Comparison of ENCODE assay signal across 8 mouse cellular contexts in the genomic region with DNA sequence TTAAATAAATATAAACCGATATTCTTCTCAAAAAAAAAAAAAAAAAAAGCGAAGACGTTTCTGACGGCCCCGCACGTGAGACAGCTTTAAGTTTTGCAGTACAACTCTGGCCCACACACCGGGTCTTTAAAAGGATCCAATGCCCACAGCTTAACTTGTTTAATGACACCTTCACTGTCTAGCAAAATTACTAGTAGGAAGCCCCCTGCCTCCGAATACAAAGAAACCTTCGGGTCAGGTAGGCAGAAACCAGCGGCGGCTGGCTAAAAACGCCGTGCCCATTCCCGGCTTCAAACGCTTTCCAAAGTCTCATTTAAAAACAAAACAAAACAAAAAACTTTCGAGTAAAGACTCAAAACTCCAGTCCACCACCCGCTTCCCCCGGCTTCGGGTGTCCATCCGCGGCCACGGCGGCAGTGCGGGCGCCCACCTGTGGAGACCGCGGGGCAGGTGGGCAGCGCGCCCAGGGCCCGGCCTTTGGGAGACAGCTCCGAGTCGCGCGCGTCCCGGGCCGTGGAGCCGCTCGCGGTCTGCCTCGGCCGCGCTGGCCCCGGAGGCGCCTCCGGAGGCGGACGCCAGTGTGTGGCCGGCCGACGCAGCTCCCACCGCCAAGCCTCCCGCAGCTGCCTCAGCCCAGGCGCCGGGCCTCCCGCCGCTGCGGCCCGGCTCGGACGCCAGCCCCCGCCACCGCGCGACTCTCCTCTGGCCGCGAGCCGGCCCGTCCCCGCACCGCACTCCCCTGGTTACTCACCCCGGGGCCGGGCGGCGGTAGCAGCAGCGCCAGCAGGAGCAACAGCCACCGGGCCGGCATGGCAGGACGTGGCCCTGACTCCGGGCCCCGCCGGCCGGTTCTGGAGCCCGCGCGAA. TPM values are rescaled to one million over a fixed set of nuclear protein-coding genes. Genes with fewer than 3 reads are reported as not detected.
A peak's percentile ranks its signal among the peaks of the same experiment; 100 is the strongest.
DNase-seq lines count a peak whose midpoint lies in the region; ATAC-seq and TF ChIP-seq lines count a peak whose summit lies in the region.

No protein-coding gene starts in this region.

- peak overlapping the region; percentile 82 for H3K27ac ChIP-seq in embryonic facial prominence, embryonic 13.5 days
- H3K27ac ChIP-seq in limb, embryonic 14.5 days (replicated peaks; ENCODE audit: low read depth, low read length) = peak overlapping the region; percentile 78
- peak overlapping the region; percentile 76 for H3K27ac ChIP-seq in midbrain, postnatal 0 days (ENCODE audit: low read depth, low read length)

- DNase-seq in frontal cortex, postnatal 36 days (ENCODE audit: low spot score in 2 of 2) = peak; percentile 16 to 17
- no peak for DNase-seq in frontal cortex, postnatal 25 days (ENCODE audit: low spot score in 2 of 2)
- DNase-seq in heart, postnatal 14 days = peak; percentile 75 to 76
- no peak for DNase-seq in limb, embryonic 14.5 days (ENCODE audit: low spot score)
- DNase-seq in midbrain, postnatal 0 days (ENCODE audit: low spot score) = no peak
- no peak for DNase-seq in yolk sac, embryonic 10.5 days (ENCODE audit: low spot score)

- H3K36me3 ChIP-seq in E14TG2a.4 (ENCODE audit: insufficient read depth, low read length) = no peaks in the 10 kb centered on the region
- H3K36me3 ChIP-seq in embryonic facial prominence, embryonic 13.5 days = no peaks in the 10 kb centered on the region
- no peaks in the 10 kb centered on the region for H3K36me3 ChIP-seq in limb, embryonic 14.5 days (ENCODE audit: control insufficient read depth, insufficient read depth, low read length)
- no peaks in the 10 kb centered on the region for H3K36me3 ChIP-seq in midbrain, postnatal 0 days (ENCODE audit: insufficient read depth, low read length)

- H3K4me1 ChIP-seq in E14TG2a.4 (replicated peaks; ENCODE audit: low read depth, low read length) = peaks cover 21% of the 10 kb centered on the region
- H3K4me1 ChIP-seq in embryonic facial prominence, embryonic 13.5 days = peaks cover 9% of the 10 kb centered on the region; the same call in 1 of the 2 replicates
- peaks cover 15% of the 10 kb centered on the region for H3K4me1 ChIP-seq in limb, embryonic 14.5 days (ENCODE audit: control insufficient read depth, insufficient read depth, low read length)
- no peaks in the 10 kb centered on the region; the same call in 1 of the 2 replicates for H3K4me1 ChIP-seq in midbrain, postnatal 0 days (ENCODE audit: insufficient read depth, low read length)

- peak overlapping the region; percentile 90 for H3K9ac ChIP-seq in embryonic facial prominence, embryonic 13.5 days
- H3K9ac ChIP-seq in limb, embryonic 14.5 days (ENCODE audit: low read depth, low read length, severe bottlenecking) = peak overlapping the region; percentile 81
- H3K9ac ChIP-seq in midbrain, postnatal 0 days (replicated peaks; ENCODE audit: low read length, poor library complexity, severe bottlenecking) = peak overlapping the region; percentile 81

- peak overlapping the region; percentile 77 for H3K4me2 ChIP-seq in embryonic facial prominence, embryonic 13.5 days
- H3K4me2 ChIP-seq in limb, embryonic 14.5 days (replicated peaks; ENCODE audit: low read depth, low read length, severe bottlenecking) = peak overlapping the region; percentile 67
- H3K4me2 ChIP-seq in midbrain, postnatal 0 days (ENCODE audit: low read depth, low read length, poor library complexity, severe bottlenecking) = peak overlapping the region; percentile 87

- peaks cover 7% of the 10 kb centered on the region for H3K27me3 ChIP-seq in E14TG2a.4 (ENCODE audit: insufficient read depth, low read length)
- H3K27me3 ChIP-seq in embryonic facial prominence, embryonic 13.5 days = no peaks in the 10 kb centered on the region
- H3K27me3 ChIP-seq in limb, embryonic 14.5 days (ENCODE audit: control insufficient read depth, insufficient read depth, low read length) = no peaks in the 10 kb centered on the region
- no peaks in the 10 kb centered on the region for H3K27me3 ChIP-seq in midbrain, postnatal 0 days (ENCODE audit: insufficient read depth, low read length)

- peak; percentile 73 for ATAC-seq in embryonic facial prominence, embryonic 13.5 days (ENCODE audit: insufficient number of reproducible peaks, insufficient read depth, low FRiP score, low TSS enrichment, low read depth)
- peak; percentile 64 for ATAC-seq in limb, embryonic 14.5 days (ENCODE audit: low FRiP score, low read depth)
- ATAC-seq in midbrain, postnatal 0 days (ENCODE audit: low FRiP score) = peak; percentile 88

- peak overlapping the region; percentile 96 for H3K4me3 ChIP-seq in E14TG2a.4 (replicated peaks; ENCODE audit: low read length)
- peak overlapping the region; percentile 97 for H3K4me3 ChIP-seq in embryonic facial prominence, embryonic 13.5 days
- H3K4me3 ChIP-seq in limb, embryonic 14.5 days (replicated peaks; ENCODE audit: low read length) = peak overlapping the region; percentile 98
- H3K4me3 ChIP-seq in midbrain, postnatal 0 days (ENCODE audit: low read depth, low read length) = peak overlapping the region; percentile 97

- no peak for TF ChIP-seq CTCF in E14TG2a.4 (conservative IDR thresholded peaks at IDR 0.05; ENCODE audit: low read length)
- peak; percentile 9; the same call in 1 of the 2 replicates for TF ChIP-seq CTCF in midbrain, postnatal 0 days (IDR thresholded peaks at IDR 0.05)

- WGBS in embryonic facial prominence, embryonic 13.5 days = under 1% methylated on average over 82 of the region's 86 CpGs
- 0% methylated on average over 49 of the region's 86 CpGs for WGBS in limb, embryonic 14.5 days
- WGBS in midbrain, postnatal 0 days = under 1% methylated on average over 65 of the region's 86 CpGs

- no peak for TF ChIP-seq POLR2A in limb, embryonic 14.5 days (IDR thresholded peaks at IDR 0.05; ENCODE audit: borderline replicate concordance, extremely low read depth, insufficient read depth, insufficient read length)

- no peaks in the 10 kb centered on the region for H3K9me3 ChIP-seq in E14TG2a.4 (ENCODE audit: low read length)
- no peaks in the 10 kb centered on the region for H3K9me3 ChIP-seq in embryonic facial prominence, embryonic 13.5 days
- no peaks in the 10 kb centered on the region for H3K9me3 ChIP-seq in limb, embryonic 14.5 days (ENCODE audit: control insufficient read depth, low read length)
- H3K9me3 ChIP-seq in midbrain, postnatal 0 days (ENCODE audit: low read length) = no peaks in the 10 kb centered on the region

- intact Hi-C loops in heart, postnatal 14 days (cut with DNase I) = no loop called here

RNA-seq across cellular contexts. Expression of a gene that starts 0.6 kb away (rescaled TPM):
- 7.0 and 7.5 TPM in 2 replicates for polyA plus RNA-seq in embryonic facial prominence, embryonic 13.5 days (2015; fragmentation: Nextera tagmentation; extraction: Ambion mirVana)
- total RNA-seq in heart, postnatal 14 days (2021) = 10 to 100 TPM in 1 of 2 experiments, 1 to 10 TPM in 1; 9.9 to 10.9 TPM
- 12.5 and 15.1 TPM in 2 replicates for polyA plus RNA-seq in limb, embryonic 14.5 days (2012; rRNA removed)
- 6.4 and 7.8 TPM in 2 replicates for polyA plus RNA-seq in limb, embryonic 14.5 days (2014; fragmentation: Nextera tagmentation; extraction: Ambion mirVana)
- 10.1 and 10.3 TPM in 2 replicates for total RNA-seq in midbrain, postnatal 0 days (2014; rRNA removed)
- polyA plus RNA-seq in midbrain, postnatal 0 days (2015; fragmentation: Nextera tagmentation; extraction: Ambion mirVana) = 2.2 and 3.7 TPM in 2 replicates

Comparison
In these comparisons a context has a peak if more than half of its experiments do, and no peak if none do; other contexts are left out.
1. DNase-seq: peak in frontal cortex, postnatal 36 days (2 of 2) and heart, postnatal 14 days (2 of 2); none in frontal cortex, postnatal 25 days (0 of 2), limb, embryonic 14.5 days (single experiment), midbrain, postnatal 0 days (single experiment) and yolk sac, embryonic 10.5 days (single experiment).
2. Peak in every context shown above with its lines, with median percentiles within 50 percentile points of each other: H3K4me3 ChIP-seq, ATAC-seq, H3K27ac ChIP-seq, H3K4me2 ChIP-seq and H3K9ac ChIP-seq.